Mouse (Mus musculus) liver, embryonic 15.5 days (tissue): ENCODE measurements around the gene Lbhd2. TPM values are rescaled to one million over a fixed set of nuclear protein-coding genes. Genes with fewer than 3 reads are reported as not detected.

Source experiments
- ATAC-seq: fragments of 200-750 bp; cut with Nextera tagmentation; 2 replicates; pipeline ENCODE4 v1.8.0; 2017; ENCODE audit warnings: moderate number of reproducible peaks, mild to moderate bottlenecking, moderate library complexity; ENCODE audit not compliant: insufficient read depth
- H3K27ac ChIP-seq: fragments of 300-500 bp; sonication (generic); replicated peaks from 2 replicates; pipeline ENCODE4 v1.5.1; 2015; ENCODE audit warnings: mild to moderate bottlenecking, inconsistent platforms
- H3K27me3 ChIP-seq: fragments of 300-500 bp; sonication (generic); 2 replicates; pipeline ENCODE4 v1.6.1; 2015; ENCODE audit warnings: mild to moderate bottlenecking, inconsistent platforms
- H3K36me3 ChIP-seq: fragments of 300-500 bp; sonication (generic); replicated peaks from 2 replicates; pipeline ENCODE4 v1.6.1; 2015; ENCODE audit warnings: moderate library complexity, mild to moderate bottlenecking, inconsistent platforms
- H3K4me1 ChIP-seq: fragments of 300-500 bp; sonication (generic); replicated peaks from 2 replicates; pipeline ENCODE4 v1.6.1; 2015; ENCODE audit warnings: inconsistent platforms
- H3K4me2 ChIP-seq: fragments of 300-500 bp; sonication (generic); 2 replicates; pipeline ENCODE4 v1.6.1; 2015; ENCODE audit warnings: moderate library complexity, mild to moderate bottlenecking, inconsistent platforms
- H3K4me3 ChIP-seq: fragments of 300-500 bp; sonication (generic); replicated peaks from 2 replicates; pipeline ENCODE4 v1.5.1; 2015; ENCODE audit warnings: mild to moderate bottlenecking, inconsistent platforms
- H3K9ac ChIP-seq: fragments of 300-500 bp; sonication (generic); 2 replicates; pipeline ENCODE4 v1.6.1; 2015; ENCODE audit warnings: moderate library complexity, mild to moderate bottlenecking, inconsistent platforms
- H3K9me3 ChIP-seq: fragments of 300-500 bp; sonication (generic); replicated peaks from 2 replicates; pipeline ENCODE4 v1.6.1; 2016; ENCODE audit warnings: inconsistent platforms
- WGBS: fragments of 180-500 bp; shearing (Covaris S2); methylation state at CpG from one replicate; pipeline ENCODE4 v1.1.7; 2015; ENCODE audit warnings: mixed read lengths; ENCODE audit not compliant: insufficient replicate concordance; 5-methylcytosine and 5-hydroxymethylcytosine counted together
- polyA plus RNA-seq: library from polyadenylated mRNA; unstranded; fragments of >200 nt; fragmentation: Nextera tagmentation; extraction: Ambion mirVana; gene quantifications from 2 replicates; pipeline ENCODE4 v1.2.1, GENCODE M21; 2015

Gene Lbhd2
- polyA plus RNA-seq, 1 experiment from 2014 or later: not detected

- Histone ChIP-seq H3K27ac (peak overlapping the region; percentile 80), H3K4me3 (peak overlapping the region; percentile 68), H3K36me3 (no peaks in the 10 kb centered on the region), H3K27me3 (peaks cover 78% of the 10 kb centered on the region), H3K9me3 (no peaks in the 10 kb centered on the region), H3K4me2 (peak overlapping the region; percentile 74), H3K4me1 (peaks cover 25% of the 10 kb centered on the region), H3K9ac (peak overlapping the region; percentile 59)
- WGBS: under 1% methylated on average over 40 of the region's 49 CpGs
- ATAC-seq: peak; percentile 6
These were observed 29.7 kb upstream of the Lbhd2 start for GRCm38 (mm10) chr12:111376826-111377331.

DNA sequence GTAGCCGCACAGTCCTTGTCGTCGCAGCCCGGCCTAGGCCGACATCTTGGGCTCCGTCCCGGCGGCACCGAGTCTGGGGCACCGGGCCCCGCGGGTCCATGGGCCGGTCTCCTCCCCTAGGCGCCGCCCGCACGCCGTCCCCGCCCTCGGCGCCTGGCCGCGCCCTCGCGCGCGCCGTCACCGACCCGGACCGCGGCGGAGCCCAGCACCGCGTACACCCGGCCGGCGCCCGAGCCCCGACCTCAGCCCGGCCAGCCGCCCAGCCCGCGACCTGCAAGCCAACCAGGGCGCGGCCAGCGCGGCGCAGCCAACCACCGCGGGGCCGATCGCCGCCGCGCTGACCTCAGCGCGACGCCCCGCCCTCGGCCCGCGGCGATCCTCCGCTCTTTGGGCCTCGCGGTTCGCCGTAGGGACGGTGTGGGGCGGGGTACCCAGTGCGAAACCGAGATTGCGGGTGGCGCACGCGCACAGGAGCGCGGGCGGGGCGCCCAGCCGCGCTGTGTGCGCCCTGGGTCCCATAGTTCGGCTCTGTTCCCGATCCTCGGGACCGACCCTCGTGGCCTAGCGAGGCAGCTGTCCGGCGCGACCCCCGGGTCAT, 29.1 kb upstream of the Lbhd2 start, which contains the start of gene Cdc42bpb:
Gene Cdc42bpb, minus strand, starts transcription at position 343 of the 598 bp plus-strand sequence.
- H3K36me3 ChIP-seq: no peaks in the 10 kb centered on the region
- peak within 1 kb of the TSS; percentile 74 for H3K4me2 ChIP-seq
- WGBS: under 1% methylated on average over 93 of the region's 94 CpGs
- no peaks in the 10 kb centered on the region for H3K9me3 ChIP-seq
- H3K4me1 ChIP-seq: peaks cover 23% of the 10 kb centered on the region
- peak within 1 kb of the TSS; percentile 59 for H3K9ac ChIP-seq
- peaks cover 80% of the 10 kb centered on the region for H3K27me3 ChIP-seq
- peak within 1 kb of the TSS; percentile 80 for H3K27ac ChIP-seq
- peak; percentile 88 for ATAC-seq
- H3K4me3 ChIP-seq: peak within 1 kb of the TSS; percentile 68

GRCm38 (mm10) chr12:111377986-111378490, 28.6 kb upstream of the Lbhd2 start:
- Histone ChIP-seq H3K36me3 (no peaks in the 10 kb centered on the region), H3K4me2 (peak overlapping the region; percentile 74), H3K27ac (0 out of 2 replicates have a peak overlapping the region, but pooled peaks have one; percentile 41), H3K4me1 (peaks cover 23% of the 10 kb centered on the region), H3K9me3 (no peaks in the 10 kb centered on the region), H3K27me3 (peaks cover 80% of the 10 kb centered on the region), H3K4me3 (peak overlapping the region; percentile 68), H3K9ac (peak overlapping the region; percentile 59)
- ATAC-seq: peak; percentile 22
- under 1% methylated on average over 32 of the region's 32 CpGs for WGBS

DNA sequence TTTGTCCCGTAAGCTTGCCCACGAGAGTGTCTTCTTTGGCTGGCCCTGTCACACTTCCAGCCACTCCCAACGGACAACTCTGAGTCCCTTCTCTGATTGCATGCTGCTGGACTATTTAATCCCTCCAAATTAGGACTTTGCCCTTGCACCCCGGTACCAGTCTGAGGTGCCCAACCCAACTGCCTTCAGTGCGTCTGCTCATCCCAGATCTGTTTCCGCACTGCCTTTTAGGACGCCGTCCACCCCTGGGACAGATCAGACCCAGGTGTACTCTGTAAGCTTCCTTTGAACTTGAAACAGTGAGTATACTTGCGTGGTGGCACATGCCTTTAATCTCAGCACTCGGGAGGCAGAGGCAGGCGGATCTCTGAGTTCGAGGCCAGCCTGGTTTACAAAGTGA, 27.8 kb upstream of the Lbhd2 start:
- 64% methylated on average over 12 of the region's 12 CpGs for WGBS
- H3K27me3 ChIP-seq: peaks cover 87% of the 10 kb centered on the region
- no peaks in the 10 kb centered on the region for H3K9me3 ChIP-seq
- H3K9ac ChIP-seq: no peak overlapping the region
- peak overlapping the region; percentile 74; the same call in 1 of the 2 replicates for H3K4me2 ChIP-seq
- no peak overlapping the region for H3K27ac ChIP-seq
- no peak for ATAC-seq
- H3K36me3 ChIP-seq: no peaks in the 10 kb centered on the region
- peaks cover 23% of the 10 kb centered on the region for H3K4me1 ChIP-seq
- no peak overlapping the region for H3K4me3 ChIP-seq

DNA sequence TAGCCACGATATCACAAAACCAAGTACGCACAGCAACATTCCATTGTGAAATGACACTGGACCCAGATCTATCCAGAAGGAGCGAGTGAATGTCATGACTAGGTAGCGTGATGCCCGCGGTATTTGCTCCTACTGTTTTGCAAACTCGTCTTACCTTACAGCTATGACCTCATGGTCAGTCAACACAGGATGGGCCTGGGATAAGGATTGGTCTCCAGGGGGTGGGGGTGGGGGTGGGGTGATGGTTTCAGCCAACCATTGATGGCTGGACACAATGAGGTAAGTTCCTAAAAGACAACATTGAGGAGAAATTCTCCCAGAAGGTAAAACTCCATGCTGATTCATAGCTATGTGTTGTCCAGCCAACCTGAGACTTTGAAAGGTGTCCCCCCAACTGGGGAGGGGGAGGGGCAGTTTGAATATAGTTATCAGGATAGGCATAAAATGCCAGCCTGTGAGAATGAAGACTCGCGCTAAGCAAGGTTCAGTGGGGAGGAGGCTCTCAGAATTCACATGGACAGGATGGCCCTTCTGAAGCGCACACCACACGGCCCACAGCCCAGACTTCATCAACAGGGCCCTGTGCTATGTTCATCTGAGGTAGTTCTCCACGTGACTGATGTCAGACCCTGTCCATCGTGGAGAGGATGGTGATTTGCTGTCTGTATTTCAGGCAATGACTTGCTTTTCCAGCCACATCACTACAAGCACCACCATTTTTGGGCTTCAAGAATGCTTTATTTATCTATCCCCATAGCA, 20.5 kb upstream of the Lbhd2 start:
- 64% methylated on average over 13 of the region's 13 CpGs for WGBS
- no peaks in the 10 kb centered on the region for H3K9me3 ChIP-seq
- no peak for ATAC-seq
- H3K27ac ChIP-seq: peak overlapping the region; percentile 19; the same call in 1 of the 2 replicates
- no peak overlapping the region for H3K9ac ChIP-seq
- H3K4me3 ChIP-seq: no peak overlapping the region
- no peak overlapping the region for H3K4me2 ChIP-seq
- H3K27me3 ChIP-seq: peaks cover 25% of the 10 kb centered on the region
- H3K36me3 ChIP-seq: no peaks in the 10 kb centered on the region
- peaks cover 7% of the 10 kb centered on the region; the same call in 1 of the 2 replicates for H3K4me1 ChIP-seq

- Histone ChIP-seq H3K4me3 (no peak overlapping the region), H3K4me1 (peaks cover 7% of the 10 kb centered on the region; the same call in 1 of the 2 replicates), H3K27me3 (peaks cover 19% of the 10 kb centered on the region), H3K27ac (no peak overlapping the region), H3K36me3 (no peaks in the 10 kb centered on the region), H3K9me3 (no peaks in the 10 kb centered on the region), H3K4me2 (no peak overlapping the region), H3K9ac (no peak overlapping the region)
- 29% methylated on average over 8 of the region's 8 CpGs for WGBS
- ATAC-seq: peak; percentile 73
These were observed 19.9 kb upstream of the Lbhd2 start for GRCm38 (mm10) chr12:111386642-111387120.

DNA sequence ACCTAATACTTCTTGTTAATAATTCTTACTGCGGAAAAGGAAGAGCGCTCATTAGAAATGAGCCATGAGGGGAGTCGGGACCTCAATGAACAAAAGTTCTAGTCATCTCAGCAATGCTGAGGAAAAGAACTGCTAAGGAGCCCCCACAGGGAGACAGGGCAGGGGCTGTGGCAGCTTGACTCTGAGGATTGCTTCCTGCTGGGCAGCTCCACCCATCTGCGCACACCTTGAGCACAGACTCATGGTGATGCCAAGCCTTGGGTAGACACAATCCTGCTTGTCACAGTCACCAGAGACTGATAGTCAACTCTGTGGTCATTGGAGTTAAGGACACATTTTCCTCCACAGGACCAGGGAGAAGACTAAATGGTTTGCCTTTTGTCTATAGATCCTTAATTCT, 19.5 kb upstream of the Lbhd2 start:
- ATAC-seq: no peak
- H3K4me1 ChIP-seq: peaks cover 7% of the 10 kb centered on the region; the same call in 1 of the 2 replicates
- no peaks in the 10 kb centered on the region for H3K36me3 ChIP-seq
- no peak overlapping the region for H3K4me3 ChIP-seq
- H3K4me2 ChIP-seq: no peak overlapping the region
- H3K27me3 ChIP-seq: peaks cover 15% of the 10 kb centered on the region
- H3K9me3 ChIP-seq: no peaks in the 10 kb centered on the region
- no peak overlapping the region for H3K9ac ChIP-seq
- H3K27ac ChIP-seq: no peak overlapping the region
- 77% methylated on average over 4 of the region's 4 CpGs for WGBS

GRCm38 (mm10) chr12:111394008-111394407, 12.6 kb upstream of the Lbhd2 start:
- H3K4me1 ChIP-seq: no peaks in the 10 kb centered on the region
- no peak overlapping the region for H3K4me2 ChIP-seq
- no peak for ATAC-seq
- H3K27me3 ChIP-seq: peaks cover 23% of the 10 kb centered on the region
- 64% methylated on average over 6 of the region's 6 CpGs for WGBS
- H3K9me3 ChIP-seq: no peaks in the 10 kb centered on the region
- H3K4me3 ChIP-seq: no peak overlapping the region
- no peak overlapping the region for H3K27ac ChIP-seq
- H3K36me3 ChIP-seq: no peaks in the 10 kb centered on the region
- no peak overlapping the region for H3K9ac ChIP-seq

DNA sequence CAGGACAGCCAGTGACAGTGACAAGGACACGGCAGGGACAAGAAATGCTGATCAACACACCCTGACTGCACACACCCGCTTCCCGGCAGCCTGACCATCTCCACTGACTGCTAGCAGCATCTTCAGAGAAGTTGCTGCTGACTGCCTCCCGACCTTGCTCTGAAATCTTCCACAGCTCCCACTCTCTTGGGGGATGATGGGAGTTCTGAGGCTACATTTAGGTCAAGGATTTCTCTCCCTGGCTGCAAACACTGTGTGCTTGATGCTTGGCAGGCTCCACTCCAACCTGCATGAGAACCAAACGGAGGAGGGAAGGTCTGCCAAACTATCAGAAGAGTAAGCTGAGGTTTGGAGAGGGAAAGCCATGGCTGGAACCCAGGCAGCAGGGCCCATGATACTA, 9.6 kb upstream of the Lbhd2 start:
- Histone ChIP-seq H3K27me3 (peaks cover 38% of the 10 kb centered on the region), H3K27ac (no peak overlapping the region), H3K4me1 (no peaks in the 10 kb centered on the region), H3K36me3 (no peaks in the 10 kb centered on the region), H3K9ac (no peak overlapping the region), H3K4me3 (no peak overlapping the region), H3K9me3 (no peaks in the 10 kb centered on the region), H3K4me2 (no peak overlapping the region)
- no peak for ATAC-seq
- 45% methylated on average over 5 of the region's 5 CpGs for WGBS

DNA sequence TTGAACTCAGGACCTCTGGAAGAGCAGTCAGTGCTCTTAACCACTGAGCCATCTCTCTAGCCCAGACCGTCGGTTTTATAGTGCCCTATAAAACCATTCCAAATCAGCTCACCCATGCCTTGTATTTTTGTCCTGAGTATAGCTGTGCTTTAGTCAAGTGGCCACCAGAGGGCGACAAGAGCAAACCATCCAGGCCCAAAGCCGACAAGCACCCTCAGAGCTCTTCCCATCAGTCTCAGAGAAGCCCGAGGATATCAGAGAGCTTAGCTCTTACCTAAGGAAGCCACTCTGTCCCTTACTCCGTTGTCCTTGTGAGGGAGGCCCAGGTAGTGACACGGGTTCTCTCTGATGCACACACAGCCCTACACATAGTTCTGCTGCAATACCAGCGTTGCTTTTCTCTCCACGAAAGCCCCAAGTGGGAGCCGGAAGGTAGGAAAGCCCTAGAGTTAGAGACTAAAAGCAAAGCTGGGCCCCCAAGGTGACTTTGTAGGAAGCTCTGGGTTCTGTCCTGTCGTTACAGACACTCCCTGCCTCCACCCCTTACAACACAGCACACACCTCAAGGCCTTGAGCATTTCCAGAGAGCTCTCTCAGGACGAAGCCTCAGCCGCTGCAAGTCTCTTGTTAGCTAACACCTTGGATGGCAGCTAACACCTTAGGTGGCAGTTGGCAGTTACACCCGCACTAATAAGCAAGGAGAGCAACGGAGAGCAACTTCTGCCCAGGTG, 5.0 kb upstream of the Lbhd2 start:
- H3K9ac ChIP-seq: no peak overlapping the region
- no peaks in the 10 kb centered on the region for H3K4me1 ChIP-seq
- WGBS: 19% methylated on average over 15 of the region's 15 CpGs
- H3K9me3 ChIP-seq: no peaks in the 10 kb centered on the region
- H3K27ac ChIP-seq: no peak overlapping the region
- ATAC-seq: no peak
- H3K4me3 ChIP-seq: no peak overlapping the region
- no peak overlapping the region for H3K4me2 ChIP-seq
- peaks cover 67% of the 10 kb centered on the region for H3K27me3 ChIP-seq
- H3K36me3 ChIP-seq: no peaks in the 10 kb centered on the region
